Mouse (Mus musculus) stomach, embryonic 15.5 days (tissue): ENCODE results near the gene Clspn. TPM values are rescaled to one million over a fixed set of nuclear protein-coding genes. Genes with fewer than 3 reads are reported as not detected.

Experiments used
- ATAC-seq: fragments of 200-750 bp; cut with Nextera tagmentation; 2 replicates; pipeline ENCODE4 v1.8.0; 2017; ENCODE audit warnings: low read depth, moderate number of reproducible peaks, moderate TSS enrichment; ENCODE audit not compliant: insufficient read depth, low FRiP score
- H3K27ac ChIP-seq: fragments of 300-500 bp; sonication (generic); 2 replicates; pipeline ENCODE4 v1.5.1; 2015; ENCODE audit warnings: mild to moderate bottlenecking, inconsistent platforms
- H3K27me3 ChIP-seq: fragments of 300-500 bp; sonication (generic); replicated peaks from 2 replicates; pipeline ENCODE4 v1.6.1; 2015; ENCODE audit warnings: inconsistent platforms
- H3K36me3 ChIP-seq: fragments of 300-500 bp; sonication (generic); 2 replicates; pipeline ENCODE4 v1.6.1; 2015; ENCODE audit warnings: inconsistent platforms
- H3K4me1 ChIP-seq: fragments of 300-500 bp; sonication (generic); 2 replicates; pipeline ENCODE4 v1.6.1; 2015; ENCODE audit warnings: inconsistent platforms
- H3K4me2 ChIP-seq: fragments of 300-500 bp; sonication (generic); 2 replicates; pipeline ENCODE4 v1.6.1; 2015; ENCODE audit warnings: mild to moderate bottlenecking, inconsistent platforms
- H3K4me3 ChIP-seq: fragments of 300-500 bp; sonication (generic); replicated peaks from 2 replicates; pipeline ENCODE4 v1.5.1; 2015; ENCODE audit warnings: inconsistent platforms
- H3K9ac ChIP-seq: fragments of 300-500 bp; sonication (generic); 2 replicates; pipeline ENCODE4 v1.6.1; 2015; ENCODE audit warnings: inconsistent platforms
- H3K9me3 ChIP-seq: fragments of 300-500 bp; sonication (generic); 2 replicates; pipeline ENCODE4 v1.6.1; 2016; ENCODE audit warnings: inconsistent platforms
- WGBS: fragments of 180-500 bp; shearing (Covaris S2); methylation state at CpG from one replicate; pipeline ENCODE4 v1.1.7; 2015; 5-methylcytosine and 5-hydroxymethylcytosine counted together
- polyA plus RNA-seq: library from polyadenylated mRNA; unstranded; fragments of >200 nt; fragmentation: Nextera tagmentation; extraction: Ambion mirVana; gene quantifications from 2 replicates; pipeline ENCODE4 v1.2.1, GENCODE M21; 2015

Clspn gene
- polyA plus RNA-seq, 1 experiment from 2014 or later: 40.0 TPM

GRCm38 (mm10) chr4:126611991-126612390 lies 55.3 kb downstream of the Clspn start:
- no peak for ATAC-seq
- Histone ChIP-seq H3K4me1 (no peaks in the 10 kb centered on the region), H3K4me2 (no peak overlapping the region), H3K36me3 (no peaks in the 10 kb centered on the region), H3K9ac (no peak overlapping the region), H3K27me3 (no peaks in the 10 kb centered on the region), H3K27ac (no peak overlapping the region), H3K4me3 (no peak overlapping the region), H3K9me3 (no peaks in the 10 kb centered on the region)
- 87% methylated on average over 17 of the region's 17 CpGs for WGBS

GRCm38 (mm10) chr4:126616312-126616711 lies 59.6 kb downstream of the Clspn start:
- H3K9me3 ChIP-seq: no peaks in the 10 kb centered on the region
- 71% methylated on average over 4 of the region's 4 CpGs for WGBS
- no peak overlapping the region for H3K9ac ChIP-seq

GRCm38 (mm10) chr4:126619691-126620330 lies 63.1 kb downstream of the Clspn start:
- 6% methylated on average over 33 of the region's 33 CpGs for WGBS
- Histone ChIP-seq H3K27me3 (peaks cover 16% of the 10 kb centered on the region; the same call in 1 of the 2 replicates), H3K27ac (no peak overlapping the region), H3K4me1 (peaks cover 6% of the 10 kb centered on the region), H3K4me3 (peak overlapping the region; percentile 31), H3K4me2 (peak overlapping the region; percentile 58), H3K9ac (no peak overlapping the region; the same call in 1 of the 2 replicates), H3K36me3 (no peaks in the 10 kb centered on the region), H3K9me3 (no peaks in the 10 kb centered on the region)
- ATAC-seq: no peak

More at GRCm38 (mm10) chr4:126616312-126616711, 59.6 kb downstream of the Clspn start:
- H3K4me3 ChIP-seq: no peak overlapping the region
- no peak overlapping the region for H3K27ac ChIP-seq
- H3K4me2 ChIP-seq: no peak overlapping the region
- H3K36me3 ChIP-seq: no peaks in the 10 kb centered on the region
- no peak for ATAC-seq
- H3K27me3 ChIP-seq: peaks cover 16% of the 10 kb centered on the region; the same call in 1 of the 2 replicates
- peaks cover 6% of the 10 kb centered on the region for H3K4me1 ChIP-seq

GRCm38 (mm10) chr4:126620349-126620874 lies 63.7 kb downstream of the Clspn start:
- H3K9ac ChIP-seq: no peak overlapping the region; the same call in 1 of the 2 replicates
- H3K36me3 ChIP-seq: no peaks in the 10 kb centered on the region
- H3K4me2 ChIP-seq: peak overlapping the region; percentile 58
- 19% methylated on average over 13 of the region's 13 CpGs for WGBS
- peaks cover 16% of the 10 kb centered on the region; the same call in 1 of the 2 replicates for H3K27me3 ChIP-seq
- H3K9me3 ChIP-seq: no peaks in the 10 kb centered on the region
- H3K27ac ChIP-seq: no peak overlapping the region
- ATAC-seq: 0 out of 2 replicates have a peak, but pooled peaks have one; percentile 14
- H3K4me1 ChIP-seq: peaks cover 6% of the 10 kb centered on the region
- peak overlapping the region; percentile 31 for H3K4me3 ChIP-seq

GRCm38 (mm10) chr4:126627021-126627681 lies 70.4 kb downstream of the Clspn start:
- Histone ChIP-seq H3K4me1 (0 out of 2 replicates have a peak, but pooled peaks cover 5% of the 10 kb centered on the region), H3K9me3 (no peaks in the 10 kb centered on the region), H3K4me2 (peak overlapping the region; percentile 40), H3K27me3 (no peaks in the 10 kb centered on the region), H3K27ac (no peak overlapping the region), H3K4me3 (peak overlapping the region; percentile 23), H3K36me3 (no peaks in the 10 kb centered on the region), H3K9ac (no peak overlapping the region)
- 4% methylated on average over 23 of the region's 23 CpGs for WGBS
- 0 out of 2 replicates have a peak, but pooled peaks have one; percentile 18 for ATAC-seq

- no peak overlapping the region for H3K4me2 ChIP-seq
- WGBS: 38% methylated on average over 2 of the region's 2 CpGs
Measured at GRCm38 (mm10) chr4:126631922-126632321, 75.2 kb downstream of the Clspn start.

GRCm38 (mm10) chr4:126632668-126633067 lies 75.9 kb downstream of the Clspn start:
- H3K27me3 ChIP-seq: peaks cover 10% of the 10 kb centered on the region; the same call in 1 of the 2 replicates

More at GRCm38 (mm10) chr4:126631922-126632321, 75.2 kb downstream of the Clspn start:
- H3K27me3 ChIP-seq: 0 out of 2 replicates have a peak, but pooled peaks cover 10% of the 10 kb centered on the region
- H3K4me3 ChIP-seq: no peak overlapping the region
- no peaks in the 10 kb centered on the region for H3K36me3 ChIP-seq
- no peak overlapping the region for H3K9ac ChIP-seq
- H3K4me1 ChIP-seq: 0 out of 2 replicates have a peak, but pooled peaks cover 4% of the 10 kb centered on the region
- H3K9me3 ChIP-seq: no peaks in the 10 kb centered on the region
- ATAC-seq: no peak
- no peak overlapping the region for H3K27ac ChIP-seq

GRCm38 (mm10) chr4:126636330-126636729 lies 79.6 kb downstream of the Clspn start:
- H3K4me1 ChIP-seq: no peaks in the 10 kb centered on the region
- H3K9ac ChIP-seq: no peak overlapping the region
- no peaks in the 10 kb centered on the region for H3K36me3 ChIP-seq
- 16% methylated on average over 11 of the region's 11 CpGs for WGBS
- no peak overlapping the region for H3K4me2 ChIP-seq
- H3K4me3 ChIP-seq: no peak overlapping the region
- H3K9me3 ChIP-seq: no peaks in the 10 kb centered on the region
- H3K27me3 ChIP-seq: peaks cover 10% of the 10 kb centered on the region; the same call in 1 of the 2 replicates
- H3K27ac ChIP-seq: no peak overlapping the region
- ATAC-seq: no peak

More at GRCm38 (mm10) chr4:126632668-126633067, 75.9 kb downstream of the Clspn start:
- ATAC-seq: no peak
- no peak overlapping the region for H3K4me3 ChIP-seq
- H3K27ac ChIP-seq: no peak overlapping the region
- no peak overlapping the region for H3K9ac ChIP-seq
- H3K9me3 ChIP-seq: no peaks in the 10 kb centered on the region
- no peaks in the 10 kb centered on the region for H3K4me1 ChIP-seq
- H3K4me2 ChIP-seq: no peak overlapping the region
- no peaks in the 10 kb centered on the region for H3K36me3 ChIP-seq
- 67% methylated on average over 3 of the region's 3 CpGs for WGBS

GRCm38 (mm10) chr4:126637446-126637845 lies 80.7 kb downstream of the Clspn start:
- Histone ChIP-seq H3K27me3 (peaks cover 10% of the 10 kb centered on the region; the same call in 1 of the 2 replicates), H3K36me3 (no peaks in the 10 kb centered on the region), H3K9ac (no peak overlapping the region), H3K4me3 (no peak overlapping the region), H3K4me2 (no peak overlapping the region), H3K4me1 (no peaks in the 10 kb centered on the region), H3K27ac (no peak overlapping the region), H3K9me3 (no peaks in the 10 kb centered on the region)
- 67% methylated on average over 4 of the region's 4 CpGs for WGBS
- ATAC-seq: no peak

GRCm38 (mm10) chr4:126639339-126639738 lies 82.6 kb downstream of the Clspn start:
- peaks cover 10% of the 10 kb centered on the region; the same call in 1 of the 2 replicates for H3K27me3 ChIP-seq

GRCm38 (mm10) chr4:126641901-126642300 lies 85.2 kb downstream of the Clspn start:
- Histone ChIP-seq H3K9ac (no peak overlapping the region), H3K36me3 (no peaks in the 10 kb centered on the region), H3K4me2 (no peak overlapping the region), H3K27ac (no peak overlapping the region), H3K4me1 (no peaks in the 10 kb centered on the region), H3K9me3 (no peaks in the 10 kb centered on the region), H3K4me3 (no peak overlapping the region), H3K27me3 (no peaks in the 10 kb centered on the region; the same call in 1 of the 2 replicates)
- WGBS: 41% methylated on average over 9 of the region's 9 CpGs
- no peak for ATAC-seq

More at GRCm38 (mm10) chr4:126639339-126639738, 82.6 kb downstream of the Clspn start:
- Histone ChIP-seq H3K27ac (no peak overlapping the region), H3K36me3 (no peaks in the 10 kb centered on the region), H3K4me3 (no peak overlapping the region), H3K4me1 (no peaks in the 10 kb centered on the region), H3K4me2 (no peak overlapping the region), H3K9ac (no peak overlapping the region), H3K9me3 (no peaks in the 10 kb centered on the region)
- 58% methylated on average over 7 of the region's 7 CpGs for WGBS
- ATAC-seq: no peak
